Mouse (Mus musculus): Measurements from ENCODE around the gene Atxn7l3. TPM values are rescaled to one million over a fixed set of nuclear protein-coding genes. Genes with fewer than 3 reads are reported as not detected.
"Not testable (repeated sequence)": the region's sequence is repeated elsewhere in the genome, so short reads cannot be mapped to it uniquely, and the experiment has no call there.

The Atxn7l3 gene
- total RNA-seq, 4 experiments from 2014 or later: 51.0 to 53.8 (median 52.3) TPM

DNA sequence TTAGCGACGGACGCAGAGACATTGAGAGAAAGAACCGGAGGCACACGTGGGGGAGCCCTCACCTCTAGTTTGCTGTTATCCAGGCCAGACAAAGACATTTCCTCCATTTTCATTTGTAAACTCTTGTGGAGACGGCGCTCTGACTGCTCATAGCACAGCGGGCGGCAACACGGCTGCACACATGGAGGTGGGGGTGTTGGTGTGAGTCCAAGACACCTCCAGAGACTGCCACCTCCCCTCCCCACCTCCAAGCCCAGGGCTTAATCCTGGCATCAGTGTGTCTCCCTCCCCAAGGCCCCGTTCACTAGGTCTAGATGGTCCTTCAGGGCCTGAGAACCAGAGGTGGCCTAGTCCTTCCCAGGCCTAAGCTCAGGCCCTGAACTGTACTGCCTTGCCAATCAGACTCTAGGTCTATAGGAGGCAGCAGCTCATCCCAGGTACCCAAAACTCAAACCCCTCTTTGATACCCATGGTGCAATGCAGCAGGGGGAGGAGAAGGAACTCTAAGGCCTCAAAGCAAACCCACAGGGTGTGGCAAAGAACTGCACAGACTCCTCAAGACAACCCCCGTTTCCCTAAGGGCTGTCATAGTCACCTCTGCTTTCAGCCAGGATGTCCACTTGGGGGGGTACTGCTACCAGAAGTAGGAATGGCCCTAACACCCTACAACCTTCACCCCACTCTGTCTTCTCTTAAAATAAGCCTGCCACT lies 1.4 kb downstream of the Atxn7l3 start:
- DNase-seq: no peak

DNA sequence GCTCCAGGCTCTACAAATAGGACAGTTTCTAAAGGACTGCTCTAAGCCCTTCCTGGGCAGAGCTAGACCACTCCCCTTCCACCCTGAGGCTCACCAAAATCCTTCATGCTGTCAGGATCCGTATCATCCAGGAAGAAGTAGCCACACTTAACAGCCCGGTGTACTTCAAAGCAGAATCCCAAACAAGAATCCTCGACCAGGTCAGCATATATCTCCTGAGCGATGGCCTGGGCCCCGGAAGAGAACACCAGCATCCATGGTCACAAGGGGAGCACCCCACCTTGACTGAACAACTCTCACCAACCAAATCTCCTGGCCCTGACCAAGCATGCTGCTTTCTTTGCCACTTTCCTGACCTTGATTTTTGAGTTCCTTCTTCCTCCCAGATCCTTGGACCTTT lies 2.0 kb downstream of the Atxn7l3 start:
- no peak for DNase-seq

DNA sequence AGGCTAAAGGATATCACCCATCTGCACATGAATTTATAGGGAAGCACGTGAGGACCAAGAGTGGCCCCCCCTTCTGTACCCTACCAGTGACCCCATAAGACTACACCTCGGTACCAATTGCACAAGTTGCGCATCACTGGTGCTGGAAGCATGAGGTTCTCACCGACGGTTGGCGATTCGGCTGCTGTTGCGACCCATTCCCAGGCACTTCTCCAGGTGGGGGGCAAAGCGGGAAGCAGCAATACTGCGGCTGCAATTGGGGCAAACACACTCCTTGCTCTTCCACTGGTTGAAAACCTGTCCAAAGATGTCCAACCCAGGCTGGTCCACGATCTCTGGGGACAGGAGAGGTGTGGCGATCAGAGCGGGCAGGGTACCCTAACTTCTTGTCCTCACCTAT lies 2.5 kb downstream of the Atxn7l3 start:
- no peak for DNase-seq

DNA sequence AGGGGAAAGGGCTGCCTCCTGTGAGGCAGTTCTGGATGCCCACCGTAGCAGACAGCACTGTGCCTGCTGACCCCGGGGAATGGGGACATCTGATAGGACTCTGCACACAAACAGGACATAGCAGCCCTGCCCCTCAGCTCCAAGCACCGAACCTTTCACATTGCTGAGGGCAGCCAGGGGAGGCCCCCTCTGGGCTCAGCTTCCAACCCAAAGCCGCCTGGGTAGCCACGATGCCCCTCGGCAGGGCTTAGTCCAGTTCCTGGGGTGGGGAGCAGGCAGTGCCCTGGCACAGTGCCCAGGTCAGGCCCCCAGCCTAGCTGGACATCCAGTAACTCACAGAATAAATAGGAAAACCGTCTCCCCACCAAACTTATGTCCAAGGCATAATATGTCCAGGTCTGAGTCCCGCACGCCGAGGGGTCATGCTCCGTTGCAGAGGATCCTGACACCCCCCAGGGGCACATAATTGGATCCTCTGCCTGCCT lies 5.3 kb downstream of the Atxn7l3 start:
- DNase-seq: no peak

DNA sequence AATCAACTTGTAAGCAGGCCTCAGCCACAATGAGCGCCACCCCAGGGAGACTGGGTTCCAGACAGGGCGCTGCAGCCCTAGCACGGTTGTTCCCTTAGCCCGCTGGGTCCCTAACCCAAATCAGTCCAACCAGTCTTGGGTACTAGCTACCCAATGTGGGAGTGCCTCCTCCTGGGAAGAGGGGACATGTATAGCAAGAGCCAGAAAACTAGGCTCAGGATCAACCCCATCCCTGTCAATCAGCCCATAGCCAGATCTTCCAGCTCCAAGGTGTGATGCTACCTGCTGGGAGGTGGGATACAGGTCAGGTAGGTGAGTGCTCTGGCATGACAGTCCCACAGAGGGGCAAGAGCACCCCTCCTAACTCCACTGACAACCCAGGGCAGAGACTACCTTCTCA lies 6.3 kb downstream of the Atxn7l3 start:
- no peak for DNase-seq

DNA sequence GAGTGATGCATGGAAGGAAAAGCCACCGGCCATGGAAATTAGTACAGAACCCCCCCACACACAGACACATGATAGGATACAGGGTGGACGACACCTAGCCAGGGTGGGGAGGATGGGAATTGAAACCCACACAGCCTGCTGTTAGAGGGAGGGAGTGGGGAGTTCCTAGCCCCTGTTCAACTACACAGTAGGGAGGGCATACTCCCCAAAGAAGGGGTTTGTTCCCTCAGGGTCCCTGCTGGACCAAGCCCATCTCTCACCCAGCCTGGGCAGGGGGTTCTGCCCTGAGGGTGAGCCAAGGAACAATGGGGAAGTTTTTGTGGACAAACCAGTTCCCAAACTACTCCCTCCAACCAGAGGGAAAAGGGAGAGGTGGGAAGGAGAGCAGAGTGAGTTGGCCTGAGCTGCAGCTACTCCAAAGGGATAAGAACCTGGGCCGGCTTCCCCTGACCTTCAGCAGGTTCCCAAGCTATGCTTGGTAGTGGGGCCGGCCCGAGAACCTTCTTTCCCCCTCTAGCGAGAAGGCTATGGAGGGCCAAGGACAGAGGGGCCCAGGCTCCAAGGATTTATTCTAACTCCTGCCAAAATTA lies 6.8 kb downstream of the Atxn7l3 start:
- no peak for DNase-seq

DNA sequence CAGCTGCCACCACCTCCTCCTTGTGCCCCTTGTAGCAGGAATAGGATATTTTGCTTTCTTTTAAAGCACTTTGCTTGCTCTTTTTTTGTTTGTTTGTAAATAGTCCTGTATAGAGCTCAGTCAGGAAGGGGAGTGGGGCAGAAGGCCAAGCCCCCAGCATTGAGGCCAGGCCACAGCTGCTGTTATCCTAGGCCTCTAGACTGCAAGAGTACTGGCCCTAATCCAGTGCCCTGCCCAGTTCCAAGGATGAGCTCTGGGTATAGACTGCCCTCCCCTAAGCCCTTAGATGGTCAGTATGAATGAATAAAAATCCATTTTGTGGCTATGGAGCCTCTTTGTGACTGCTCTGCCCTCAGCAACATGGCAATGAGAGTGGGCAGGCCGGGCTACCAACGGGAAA lies 7.5 kb downstream of the Atxn7l3 start:
- no peak for DNase-seq

DNA sequence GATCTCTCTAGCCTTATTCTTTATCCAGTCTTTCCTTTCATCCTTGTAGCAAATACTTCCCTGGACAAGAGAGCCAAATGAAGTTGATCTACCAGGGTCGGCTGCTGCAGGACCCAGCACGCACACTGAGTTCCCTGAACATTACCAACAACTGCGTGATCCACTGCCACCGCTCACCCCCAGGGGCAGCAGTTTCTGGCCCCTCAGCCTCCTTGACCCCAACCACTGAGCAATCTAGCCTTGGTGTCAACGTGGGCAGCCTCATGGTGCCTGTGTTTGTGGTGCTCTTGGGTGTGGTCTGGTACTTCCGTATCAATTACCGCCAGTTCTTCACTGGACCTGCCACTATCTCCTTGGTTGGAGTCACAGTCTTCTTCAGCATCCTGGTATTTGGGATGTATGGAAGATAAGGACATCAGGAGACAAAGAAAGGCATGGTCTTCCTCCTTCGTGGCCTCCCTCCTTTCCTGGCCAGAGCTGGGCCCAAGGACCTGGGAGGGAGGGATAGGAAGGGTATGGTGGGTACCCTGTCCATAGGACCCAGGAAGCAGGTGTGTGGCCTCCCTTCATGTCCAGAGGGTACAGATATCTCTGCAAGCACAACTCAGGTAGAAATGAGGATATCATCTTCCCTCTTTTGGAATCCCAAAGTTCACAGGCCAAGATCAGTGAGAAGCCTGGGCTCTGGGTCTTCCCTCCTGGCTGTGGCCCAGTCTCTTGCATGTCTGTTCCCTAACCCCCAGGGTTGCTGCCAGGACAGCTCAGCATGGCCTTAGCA lies 8.2 kb downstream of the Atxn7l3 start:
- DNase-seq: no peak

DNA sequence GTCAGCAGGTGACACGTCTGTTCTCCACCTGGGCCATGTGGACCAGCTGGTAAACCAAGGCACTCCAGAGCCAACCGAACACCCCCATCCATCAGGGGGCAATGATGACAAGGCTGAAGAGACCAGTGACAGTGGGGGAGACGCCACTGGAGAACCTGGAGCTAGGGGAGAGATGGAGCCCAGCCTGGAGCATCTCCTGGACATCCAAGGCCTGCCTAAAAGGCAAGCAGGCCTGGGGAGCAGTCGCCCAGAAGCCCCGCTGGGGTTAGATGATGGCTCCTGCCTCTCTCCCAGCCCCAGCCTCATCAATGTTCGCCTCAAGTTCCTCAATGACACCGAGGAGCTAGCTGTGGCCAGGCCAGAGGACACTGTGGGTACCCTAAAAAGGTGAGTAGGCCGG lies 8.9 kb downstream of the Atxn7l3 start:
- DNase-seq: no peak

DNA sequence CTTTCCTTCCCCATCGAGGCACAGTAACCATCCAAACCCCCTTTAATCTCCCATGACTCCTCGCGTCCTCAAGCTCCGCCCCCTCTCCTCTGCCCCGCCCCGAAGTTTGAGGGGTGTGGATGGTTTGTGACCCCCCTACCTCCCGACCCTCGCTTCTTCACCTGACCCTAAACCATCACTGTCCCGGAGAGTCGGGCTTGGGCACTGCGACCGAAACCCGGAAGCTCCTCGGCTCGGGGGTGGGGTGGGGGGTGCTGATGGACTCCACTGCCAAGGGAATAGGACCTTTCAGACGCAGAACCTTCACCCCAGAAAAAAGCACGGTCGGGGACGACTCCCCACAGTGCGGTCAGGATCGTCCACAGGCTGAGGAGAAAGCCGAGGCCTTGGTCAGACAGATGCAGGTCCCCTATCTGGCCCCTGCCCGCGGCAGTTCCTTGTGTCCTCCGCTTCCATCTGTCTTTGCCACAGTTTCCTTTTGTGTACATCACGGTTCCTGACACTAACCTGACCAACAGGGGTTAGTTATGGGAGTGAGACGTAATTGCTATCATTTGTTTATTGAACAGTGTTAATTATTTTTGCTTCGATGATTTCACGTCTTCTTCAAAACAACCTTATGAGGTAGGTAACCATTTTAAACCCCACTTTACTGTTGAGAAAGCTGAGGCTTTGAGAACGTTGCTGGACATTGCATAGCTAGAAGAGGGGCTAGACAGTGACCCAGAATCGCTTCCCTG lies 11.2 kb downstream of the Atxn7l3 start:
- DNase-seq: peak; percentile 77

DNA sequence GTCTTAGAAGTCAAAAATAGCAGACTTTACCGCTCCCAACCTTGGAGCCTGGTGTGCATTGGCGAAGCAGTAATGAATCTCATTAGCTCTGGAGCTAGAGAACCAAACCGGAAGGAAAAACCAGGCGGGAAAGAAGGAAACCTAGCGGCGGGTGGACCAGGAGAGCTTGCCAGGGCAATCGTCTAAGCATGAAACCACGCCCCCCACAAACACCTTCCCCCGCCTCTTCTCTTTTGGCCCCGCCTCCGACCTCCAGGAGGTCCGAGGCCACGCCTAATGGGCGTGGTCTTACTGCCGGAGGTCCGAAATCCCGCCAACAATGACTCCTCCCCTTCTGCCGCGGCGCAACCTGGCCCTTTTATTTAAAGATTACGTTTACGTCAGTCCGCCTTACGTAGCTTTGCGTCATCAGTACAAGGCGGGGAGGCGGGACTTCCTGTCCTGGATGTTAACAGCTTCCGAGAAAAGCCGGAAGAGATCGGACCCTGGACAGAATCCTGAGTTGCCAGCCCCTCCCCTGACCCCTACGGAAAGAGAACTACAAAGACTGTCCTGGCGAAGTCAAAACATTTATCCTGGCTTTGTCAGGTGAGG lies 11.8 kb downstream of the Atxn7l3 start, which contains the start of gene Tmub2:
Gene Tmub2, plus strand, starts transcription at position 431 of the 594 bp plus-strand sequence.
- peak; percentile 97 for DNase-seq

DNA sequence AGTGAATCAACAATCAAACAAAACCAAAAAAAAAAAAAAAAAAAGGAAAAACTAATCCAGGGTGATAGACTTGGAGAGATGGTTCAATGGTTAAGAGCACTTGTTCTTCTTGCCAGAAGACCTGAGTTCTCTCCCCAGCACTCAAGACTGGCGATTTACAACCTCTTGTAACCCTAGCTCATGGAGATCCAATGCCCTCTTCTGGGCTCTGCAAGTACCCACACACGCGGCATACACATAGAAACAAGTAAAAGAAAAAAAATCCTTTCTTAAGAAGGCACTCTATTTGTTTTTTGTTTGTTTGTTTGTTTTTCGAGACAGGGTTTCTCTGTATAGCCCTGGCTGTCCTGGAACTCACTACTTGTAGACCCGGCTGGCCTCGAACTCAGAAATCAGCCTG lies 12.5 kb downstream of the Atxn7l3 start:
- DNase-seq: no peak

DNA sequence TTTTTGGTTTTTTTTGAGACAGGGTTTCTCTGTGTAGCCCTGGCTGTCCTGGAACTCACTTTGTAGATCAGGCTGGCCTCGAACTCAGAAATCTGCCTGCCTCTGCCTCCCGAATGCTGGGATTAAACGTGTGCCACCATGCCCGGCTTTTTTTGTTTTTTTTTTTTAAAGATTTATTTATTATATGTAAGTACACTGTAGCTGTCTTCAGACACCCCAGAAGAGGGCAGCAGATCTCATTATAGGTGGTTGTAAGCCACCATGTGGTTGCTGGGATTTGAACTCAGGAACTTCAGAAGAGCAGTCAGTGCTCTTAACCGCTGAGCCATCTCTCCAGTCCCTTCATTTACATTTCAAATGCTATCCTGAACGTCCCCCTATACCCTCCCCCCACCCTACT lies 16.2 kb downstream of the Atxn7l3 start:
- DNase-seq: not testable (repeated sequence)

DNA sequence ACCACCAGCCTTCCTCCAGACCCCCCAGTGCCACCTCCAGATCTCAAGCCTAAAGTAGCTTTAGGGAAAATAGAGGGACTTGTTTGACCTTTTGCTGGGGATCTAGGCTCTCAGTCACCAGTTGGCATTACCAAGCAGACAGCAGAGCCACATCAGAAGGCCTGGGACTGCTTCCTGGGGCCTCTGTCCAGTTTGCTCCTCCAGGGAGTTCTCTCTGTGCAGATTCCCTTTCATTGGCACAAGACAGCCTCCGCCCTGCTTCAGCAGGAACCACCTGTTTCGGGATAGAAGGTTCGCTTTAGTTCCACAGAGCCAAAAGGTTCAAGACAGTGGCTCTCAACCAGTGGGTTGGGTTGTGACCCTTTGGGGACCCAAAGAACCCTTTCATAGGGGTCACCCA lies 16.8 kb downstream of the Atxn7l3 start:
- DNase-seq: no peak

DNA sequence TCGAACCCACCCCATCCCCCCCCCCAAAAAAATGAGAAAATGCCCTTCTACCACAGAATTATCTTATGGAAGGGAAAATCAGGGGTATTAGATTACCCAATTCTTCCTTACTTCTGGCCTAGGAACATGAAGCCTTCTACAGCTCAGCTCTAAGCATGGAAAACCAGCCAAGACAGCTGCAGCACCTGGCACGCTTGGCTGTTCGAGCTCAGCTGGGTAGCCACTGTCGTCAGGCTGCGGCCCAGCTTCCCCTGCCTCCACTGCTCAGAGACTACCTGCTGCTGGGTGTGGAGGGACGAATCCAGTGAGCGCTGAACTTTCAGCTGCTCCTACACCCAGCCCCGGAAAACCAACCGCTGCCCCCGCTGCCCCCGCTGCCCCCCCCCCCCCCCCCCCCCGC lies 18.7 kb downstream of the Atxn7l3 start:
- DNase-seq: no peak

DNA sequence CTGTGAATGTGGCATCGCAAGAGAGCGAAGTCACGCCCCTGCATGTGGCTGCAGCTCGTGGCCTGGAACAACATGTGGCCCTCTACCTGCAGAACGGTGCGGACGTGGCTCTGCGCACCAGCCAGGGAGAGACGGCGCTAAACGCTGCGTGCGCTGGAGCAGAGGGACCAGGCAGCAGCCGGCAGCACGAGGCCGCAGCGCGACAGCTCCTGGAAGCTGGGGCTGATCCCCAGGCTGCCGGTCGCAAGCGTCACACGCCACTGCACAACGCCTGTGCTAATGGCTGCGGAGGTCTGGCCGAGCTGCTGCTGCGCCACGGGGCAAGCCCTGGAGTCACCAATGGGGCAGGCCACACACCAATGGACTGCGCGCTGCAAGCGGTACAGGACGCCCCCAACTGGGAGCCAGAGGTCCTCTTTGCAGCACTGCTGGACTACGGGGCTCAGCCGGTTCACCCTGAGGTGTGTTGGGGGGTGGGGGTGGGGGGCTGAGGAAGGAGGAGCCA lies 20.0 kb downstream of the Atxn7l3 start:
- no peak for DNase-seq

DNA sequence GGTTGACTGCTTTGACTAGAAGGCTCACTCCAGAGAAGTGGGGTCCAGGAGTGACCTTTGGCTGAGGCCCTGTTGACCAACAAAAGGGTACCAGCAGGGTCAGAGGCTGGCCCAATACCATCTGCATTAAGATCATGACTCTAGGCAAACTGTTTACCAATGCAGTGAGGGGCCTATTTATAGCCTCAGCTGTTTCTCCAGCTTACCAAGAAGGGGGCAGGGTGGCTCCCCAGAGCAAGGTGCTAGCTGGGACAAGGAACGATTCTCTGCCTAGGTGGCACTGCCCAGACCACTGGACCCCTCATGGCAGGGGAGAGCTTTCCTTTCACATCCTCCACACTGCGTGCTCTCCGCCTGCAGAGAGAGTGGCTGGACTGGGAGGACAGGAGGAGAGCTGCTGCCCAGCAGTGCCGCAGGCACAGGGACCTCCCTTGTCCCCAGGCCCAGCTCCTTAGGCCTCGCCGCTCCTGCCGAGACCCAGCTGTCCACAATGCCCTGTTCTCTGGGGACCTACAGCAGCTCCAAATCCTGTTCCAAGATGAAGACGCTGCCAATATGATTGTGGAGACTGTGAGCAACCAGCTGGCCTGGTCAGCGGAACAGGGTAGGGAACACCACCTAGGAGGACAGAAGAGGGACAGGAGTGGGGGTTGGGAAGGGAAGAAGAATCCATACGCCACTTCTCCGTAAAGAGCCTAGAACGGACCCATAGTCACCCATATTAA lies 27.7 kb downstream of the Atxn7l3 start, which contains the start of gene Asb16:
Gene Asb16, plus strand, starts transcription at position 224 of the 725 bp plus-strand sequence.
- DNase-seq: no peak

DNA sequence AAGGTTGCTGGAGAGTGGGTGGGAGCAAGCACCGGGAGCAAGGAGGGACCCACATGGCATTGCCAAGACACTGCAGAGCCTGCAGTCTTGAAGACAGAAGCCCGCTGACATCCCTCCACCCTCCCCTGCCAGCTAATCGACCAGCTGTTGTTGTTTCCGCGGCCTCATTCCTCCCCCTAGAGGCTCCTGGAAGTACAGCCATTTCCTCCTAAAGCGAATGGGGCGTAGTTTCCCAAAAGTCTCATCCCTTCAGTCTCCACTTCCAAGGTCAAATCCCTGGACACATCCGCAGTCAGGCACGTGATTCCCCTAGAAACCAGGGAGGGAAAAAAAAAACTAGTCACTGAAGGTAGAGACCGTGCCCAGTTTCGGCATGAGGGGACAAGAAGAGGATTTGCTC lies 29.0 kb downstream of the Atxn7l3 start:
- peak; percentile 74 for DNase-seq

DNA sequence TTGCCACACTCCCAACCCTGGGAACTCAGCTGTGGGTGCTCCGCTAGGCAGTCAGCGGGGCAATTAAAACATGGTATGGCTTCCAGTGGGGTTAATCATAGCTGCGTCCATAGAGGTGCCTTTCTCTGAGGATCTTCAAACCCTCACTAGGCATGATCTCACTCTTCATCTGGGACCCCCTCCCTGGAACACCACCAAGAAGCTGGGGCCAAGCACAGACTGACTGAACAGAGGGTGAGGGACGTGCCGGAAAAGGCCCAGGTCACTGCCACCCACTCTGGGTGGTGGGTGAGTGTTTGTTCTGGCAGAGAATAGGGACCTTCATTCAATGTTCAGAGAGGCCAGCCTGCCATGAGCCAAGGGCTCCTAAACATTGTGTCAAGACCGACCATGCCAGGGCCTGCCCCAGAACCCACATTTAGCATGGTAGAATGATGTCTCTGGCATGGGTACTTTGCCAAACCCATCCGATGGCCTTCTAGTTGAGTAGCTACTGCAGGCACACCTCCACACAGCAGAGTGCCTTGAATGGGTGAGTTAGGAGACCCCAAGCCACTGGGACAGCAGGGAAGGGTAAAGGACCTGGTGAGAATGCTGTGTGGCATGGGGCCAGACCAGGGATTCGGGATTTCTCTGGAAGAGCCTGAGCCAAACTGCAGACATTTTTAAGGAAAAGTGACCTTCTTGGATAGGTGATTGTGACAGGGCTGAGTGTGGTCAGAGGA lies 29.6 kb downstream of the Atxn7l3 start:
- no peak for DNase-seq

DNA sequence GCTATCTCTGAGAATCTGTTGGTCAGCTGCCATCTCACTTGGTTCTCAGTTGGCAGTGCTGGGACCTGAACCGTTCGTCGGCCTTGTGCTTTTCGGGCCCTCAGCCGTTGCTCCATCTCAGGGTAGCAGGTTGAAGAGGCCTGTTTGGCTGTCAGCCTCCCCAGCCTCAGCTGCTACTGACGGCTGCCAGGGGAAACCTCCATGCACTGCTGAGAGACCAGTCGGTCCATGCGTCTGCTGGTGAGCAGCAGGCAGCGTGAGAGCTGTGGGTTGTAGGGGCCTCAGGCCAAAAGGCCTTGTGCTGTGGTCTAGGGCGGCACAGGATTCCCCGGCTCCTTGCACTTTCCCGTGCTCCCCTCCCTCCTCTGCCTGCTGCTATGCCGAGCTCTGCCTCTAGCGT lies 30.6 kb downstream of the Atxn7l3 start:
- DNase-seq: no peak

DNA sequence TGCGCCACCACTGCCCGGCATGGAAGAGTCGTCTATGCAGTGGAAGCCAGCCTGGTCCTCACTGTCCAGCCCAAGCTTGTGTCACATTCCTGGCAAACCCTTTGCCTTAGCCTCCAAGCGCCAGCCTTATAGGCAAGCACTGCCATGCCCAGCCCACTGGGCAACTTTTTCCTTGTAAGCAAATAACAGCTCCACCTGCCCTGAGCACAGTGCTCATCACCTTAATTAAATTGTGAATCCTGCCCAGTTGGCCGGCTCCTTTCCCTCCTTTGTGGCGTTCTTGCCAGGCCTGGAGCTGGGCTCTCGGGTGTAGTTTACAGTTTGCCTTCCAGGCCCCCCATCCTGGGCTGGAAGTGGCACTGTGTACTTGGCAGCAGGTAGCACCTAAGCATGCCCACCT lies 33.2 kb downstream of the Atxn7l3 start:
- DNase-seq: no peak

All from adrenal gland, adult 8-10 months (tissue).